Mouse (Mus musculus): ENCODE measurements around the gene Rnf220. TPM values are rescaled to one million over a fixed set of nuclear protein-coding genes. Genes with fewer than 3 reads are reported as not detected.

Rnf220 gene
- polyA plus RNA-seq, 1 experiment = 217 TPM

- Histone ChIP-seq H3K4me1 (ENCODE audit: control insufficient read depth, insufficient read depth, low read length) (no peaks in the 10 kb centered on the region), H3K4me3 (ENCODE audit: insufficient read depth, low read length) (no peak overlapping the region), H3K27ac (ENCODE audit: insufficient read depth, low read length) (no peak overlapping the region)
- TF ChIP-seq CTCF (IDR thresholded peaks at IDR 0.05; ENCODE audit: extremely low read depth, insufficient read depth, low read length) (no peak), POLR2A (IDR thresholded peaks at IDR 0.05; ENCODE audit: extremely low read depth, insufficient read depth, low read length) (no peak)
Measured at GRCm38 (mm10) chr4:117318508-117318907, 178.3 kb downstream of the Rnf220 start.

GRCm38 (mm10) chr4:117317701-117318190 lies 179.1 kb downstream of the Rnf220 start:
- Histone ChIP-seq H3K4me1 (ENCODE audit: control insufficient read depth, insufficient read depth, low read length) (no peaks in the 10 kb centered on the region), H3K27ac (ENCODE audit: insufficient read depth, low read length) (no peak overlapping the region), H3K4me3 (ENCODE audit: insufficient read depth, low read length) (no peak overlapping the region)
- no peak for TF ChIP-seq POLR2A (IDR thresholded peaks at IDR 0.05; ENCODE audit: extremely low read depth, insufficient read depth, low read length)
- TF ChIP-seq CTCF (IDR thresholded peaks at IDR 0.05; ENCODE audit: extremely low read depth, insufficient read depth, low read length) = no peak

GRCm38 (mm10) chr4:117316800-117317199 lies 180.1 kb downstream of the Rnf220 start:
- no peak overlapping the region for H3K4me3 ChIP-seq (ENCODE audit: insufficient read depth, low read length)
- H3K4me1 ChIP-seq (ENCODE audit: control insufficient read depth, insufficient read depth, low read length) = no peaks in the 10 kb centered on the region
- H3K27ac ChIP-seq (ENCODE audit: insufficient read depth, low read length) = no peak overlapping the region
- TF ChIP-seq CTCF (IDR thresholded peaks at IDR 0.05; ENCODE audit: extremely low read depth, insufficient read depth, low read length) (no peak), POLR2A (IDR thresholded peaks at IDR 0.05; ENCODE audit: extremely low read depth, insufficient read depth, low read length) (no peak)

- H3K27ac ChIP-seq (ENCODE audit: insufficient read depth, low read length) = no peak overlapping the region
- H3K4me3 ChIP-seq (ENCODE audit: insufficient read depth, low read length) = no peak overlapping the region
- no peaks in the 10 kb centered on the region for H3K4me1 ChIP-seq (ENCODE audit: control insufficient read depth, insufficient read depth, low read length)
- no peak for TF ChIP-seq POLR2A (IDR thresholded peaks at IDR 0.05; ENCODE audit: extremely low read depth, insufficient read depth, low read length)
- no peak for TF ChIP-seq CTCF (IDR thresholded peaks at IDR 0.05; ENCODE audit: extremely low read depth, insufficient read depth, low read length)
Measured at GRCm38 (mm10) chr4:117314849-117315500, 181.9 kb downstream of the Rnf220 start.

GRCm38 (mm10) chr4:117313085-117313424 lies 183.8 kb downstream of the Rnf220 start:
- Histone ChIP-seq H3K27ac (ENCODE audit: insufficient read depth, low read length) (no peak overlapping the region), H3K4me3 (ENCODE audit: insufficient read depth, low read length) (no peak overlapping the region), H3K4me1 (ENCODE audit: control insufficient read depth, insufficient read depth, low read length) (no peaks in the 10 kb centered on the region)
- no peak for TF ChIP-seq CTCF (IDR thresholded peaks at IDR 0.05; ENCODE audit: extremely low read depth, insufficient read depth, low read length)
- no peak for TF ChIP-seq POLR2A (IDR thresholded peaks at IDR 0.05; ENCODE audit: extremely low read depth, insufficient read depth, low read length)

GRCm38 (mm10) chr4:117312416-117313084 lies 184.3 kb downstream of the Rnf220 start:
- H3K27ac ChIP-seq (ENCODE audit: insufficient read depth, low read length) = no peak overlapping the region
- no peaks in the 10 kb centered on the region for H3K4me1 ChIP-seq (ENCODE audit: control insufficient read depth, insufficient read depth, low read length)
- TF ChIP-seq CTCF (IDR thresholded peaks at IDR 0.05; ENCODE audit: extremely low read depth, insufficient read depth, low read length) (no peak), POLR2A (IDR thresholded peaks at IDR 0.05; ENCODE audit: extremely low read depth, insufficient read depth, low read length) (no peak)
- no peak overlapping the region for H3K4me3 ChIP-seq (ENCODE audit: insufficient read depth, low read length)

- Histone ChIP-seq H3K4me3 (ENCODE audit: insufficient read depth, low read length) (no peak overlapping the region), H3K27ac (ENCODE audit: insufficient read depth, low read length) (no peak overlapping the region), H3K4me1 (ENCODE audit: control insufficient read depth, insufficient read depth, low read length) (no peaks in the 10 kb centered on the region)
- TF ChIP-seq CTCF (IDR thresholded peaks at IDR 0.05; ENCODE audit: extremely low read depth, insufficient read depth, low read length) (no peak), POLR2A (IDR thresholded peaks at IDR 0.05; ENCODE audit: extremely low read depth, insufficient read depth, low read length) (no peak)
Measured at GRCm38 (mm10) chr4:117311891-117312290, 185.0 kb downstream of the Rnf220 start.

GRCm38 (mm10) chr4:117309427-117309826 lies 187.4 kb downstream of the Rnf220 start:
- no peaks in the 10 kb centered on the region for H3K4me1 ChIP-seq (ENCODE audit: control insufficient read depth, insufficient read depth, low read length)
- no peak overlapping the region for H3K27ac ChIP-seq (ENCODE audit: insufficient read depth, low read length)
- no peak overlapping the region for H3K4me3 ChIP-seq (ENCODE audit: insufficient read depth, low read length)
- TF ChIP-seq CTCF (IDR thresholded peaks at IDR 0.05; ENCODE audit: extremely low read depth, insufficient read depth, low read length) = no peak
- TF ChIP-seq POLR2A (IDR thresholded peaks at IDR 0.05; ENCODE audit: extremely low read depth, insufficient read depth, low read length) = no peak

GRCm38 (mm10) chr4:117307270-117307669 lies 189.6 kb downstream of the Rnf220 start:
- Histone ChIP-seq H3K27ac (ENCODE audit: insufficient read depth, low read length) (no peak overlapping the region), H3K4me1 (ENCODE audit: control insufficient read depth, insufficient read depth, low read length) (no peaks in the 10 kb centered on the region), H3K4me3 (ENCODE audit: insufficient read depth, low read length) (no peak overlapping the region)
- TF ChIP-seq POLR2A (IDR thresholded peaks at IDR 0.05; ENCODE audit: extremely low read depth, insufficient read depth, low read length) (no peak), CTCF (IDR thresholded peaks at IDR 0.05; ENCODE audit: extremely low read depth, insufficient read depth, low read length) (no peak)

GRCm38 (mm10) chr4:117305461-117305860 lies 191.4 kb downstream of the Rnf220 start:
- H3K27ac ChIP-seq (ENCODE audit: insufficient read depth, low read length) = no peak overlapping the region
- no peak for TF ChIP-seq POLR2A (IDR thresholded peaks at IDR 0.05; ENCODE audit: extremely low read depth, insufficient read depth, low read length)
- no peak for TF ChIP-seq CTCF (IDR thresholded peaks at IDR 0.05; ENCODE audit: extremely low read depth, insufficient read depth, low read length)
- no peaks in the 10 kb centered on the region for H3K4me1 ChIP-seq (ENCODE audit: control insufficient read depth, insufficient read depth, low read length)
- H3K4me3 ChIP-seq (ENCODE audit: insufficient read depth, low read length) = no peak overlapping the region

All from cortical plate, adult 2 months (tissue).